26 mouse cellular contexts compared by ENCODE assay signal in genomic region chr5:147511350-147511749, GRCm38 (mm10).
"Had no signal": no experiment of that assay in that cellular context is flagged by ENCODE, and none has a peak within 500 bp of the region (broad histone marks: within the 10 kb centered on the region; RNA-seq: fewer than 3 reads in every experiment).

No protein-coding gene starts in this region.

- H3K27me3 ChIP-seq: heart, embryonic 13.5 days; heart, embryonic 15.5 days; hindbrain, embryonic 13.5 days; hindbrain, embryonic 15.5 days; kidney, embryonic 15.5 days; limb, embryonic 12.5 days; liver, embryonic 13.5 days had no signal

- H3K27ac ChIP-seq: gastrocnemius, adult 2 months; heart, embryonic 13.5 days; heart, embryonic 15.5 days; hindbrain, embryonic 13.5 days; hindbrain, embryonic 15.5 days; hindbrain, postnatal 0 days; kidney, embryonic 15.5 days; kidney, postnatal 0 days; left cerebral cortex, adult 2 months; limb, embryonic 10.5 days; limb, embryonic 12.5 days; liver, embryonic 13.5 days had no signal

- H3K4me2 ChIP-seq: heart, embryonic 11.5 days; heart, embryonic 13.5 days; heart, embryonic 15.5 days; hindbrain, embryonic 13.5 days; hindbrain, embryonic 15.5 days; kidney, embryonic 15.5 days; limb, embryonic 12.5 days; liver, embryonic 11.5 days; liver, embryonic 13.5 days had no signal

- ATAC-seq: hindbrain, postnatal 0 days; intestine, embryonic 16.5 days had no signal

- H3K9ac ChIP-seq: heart, embryonic 13.5 days; heart, embryonic 15.5 days; hindbrain, embryonic 13.5 days; hindbrain, embryonic 15.5 days; kidney, embryonic 15.5 days; limb, embryonic 12.5 days; liver, embryonic 13.5 days had no signal

- H3K4me1 ChIP-seq: hindbrain, embryonic 13.5 days; hindbrain, embryonic 15.5 days; limb, embryonic 10.5 days had no signal

- H3K36me3 ChIP-seq: heart, embryonic 15.5 days; hindbrain, embryonic 13.5 days; hindbrain, embryonic 15.5 days; kidney, embryonic 15.5 days; limb, embryonic 10.5 days; limb, embryonic 12.5 days had no signal

- DNase-seq: gastrocnemius, adult 2 months; gastrocnemius, postnatal 10 days; gastrocnemius, postnatal 25 days; heart, postnatal 14 days; heart, postnatal 36 days; kidney, adult 11 months; kidney, adult 2 months; kidney, adult 9 months; kidney, postnatal 14 days; kidney, postnatal 36 days; layer of hippocampus, adult 9-11 months; liver; liver, embryonic 13.5 days had no signal

- H3K4me3 ChIP-seq: gastrocnemius, adult 2 months; heart, embryonic 13.5 days; heart, embryonic 15.5 days; hindbrain, embryonic 13.5 days; hindbrain, embryonic 15.5 days; kidney, embryonic 15.5 days; left cerebral cortex, adult 2 months; limb, embryonic 10.5 days; limb, embryonic 12.5 days; liver, embryonic 13.5 days had no signal

- H3K9me3 ChIP-seq: heart, embryonic 13.5 days; heart, embryonic 15.5 days; hindbrain, embryonic 13.5 days; hindbrain, embryonic 15.5 days; kidney, embryonic 15.5 days; limb, embryonic 10.5 days; limb, embryonic 12.5 days; liver, embryonic 13.5 days had no signal
